Mouse (Mus musculus): ENCODE results near the gene Wfdc1.

Wfdc1 gene

DNA sequence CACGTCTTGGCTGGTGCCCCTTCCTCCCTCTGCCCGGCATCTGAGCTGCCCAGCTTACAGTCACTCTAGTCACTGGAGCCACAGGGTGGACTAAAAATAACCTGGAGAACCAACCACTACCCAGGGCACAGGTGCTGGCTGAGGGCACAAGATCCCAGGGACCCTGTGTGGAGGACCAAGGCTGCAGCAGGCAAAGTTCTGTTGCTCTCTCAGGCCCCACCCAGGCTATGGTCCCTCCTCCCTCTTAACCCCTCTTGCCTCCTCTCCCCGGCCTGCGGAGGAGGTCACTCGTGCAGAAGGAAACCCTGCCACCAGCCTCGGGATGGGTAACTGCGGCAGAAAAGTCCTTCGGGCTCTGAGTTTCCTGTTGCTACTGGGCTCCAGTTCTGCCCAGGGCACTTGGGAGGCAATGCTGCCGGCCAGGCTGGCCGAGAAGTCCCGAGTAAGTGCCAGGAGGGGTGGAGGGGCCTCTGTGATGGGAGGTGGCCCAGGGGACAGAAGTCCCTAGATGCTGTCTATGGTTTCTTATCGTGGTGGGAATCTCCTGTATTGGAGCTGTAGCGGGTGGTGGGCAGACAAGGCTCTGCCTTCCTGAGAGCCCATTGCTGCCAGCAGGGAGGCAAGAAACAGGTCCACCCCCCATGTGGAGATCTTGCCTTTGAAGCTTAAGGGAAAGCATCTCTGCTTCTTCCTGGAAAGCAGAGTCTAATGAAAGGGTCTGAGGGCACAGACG is at the start of gene Wfdc1:
TSS of gene Wfdc1 (plus strand) at position 147 of the 733 bp plus-strand sequence.
- in situ Hi-C loops (cut with MseI, MboI) = no loop called here

GRCm38 (mm10) chr8:119616811-119617210 is 49.4 kb upstream of the Wfdc1 start:
- in situ Hi-C loops (cut with MseI, MboI) = no loop called here

DNA sequence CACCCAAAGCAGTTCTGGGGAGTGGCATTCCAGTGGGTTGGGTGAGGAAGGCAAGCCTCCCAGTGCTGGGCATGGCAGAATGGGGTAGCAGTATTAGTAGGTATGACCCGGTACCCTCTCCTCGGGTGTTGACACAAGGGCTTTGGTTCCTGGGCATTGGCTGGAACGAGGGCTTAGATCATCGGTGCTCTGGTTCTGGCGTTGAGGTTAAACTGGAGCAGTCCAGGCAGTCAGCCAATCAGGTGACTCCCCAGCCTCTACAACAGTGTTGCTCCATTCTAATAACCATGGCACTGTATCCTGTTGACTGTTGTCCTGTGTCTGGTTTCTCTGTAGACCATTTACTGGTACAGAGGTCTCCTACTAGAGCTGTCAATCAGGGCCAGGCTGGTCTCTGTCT is 48.6 kb upstream of the Wfdc1 start:
- in situ Hi-C loops (cut with MseI, MboI) = no loop called here

DNA sequence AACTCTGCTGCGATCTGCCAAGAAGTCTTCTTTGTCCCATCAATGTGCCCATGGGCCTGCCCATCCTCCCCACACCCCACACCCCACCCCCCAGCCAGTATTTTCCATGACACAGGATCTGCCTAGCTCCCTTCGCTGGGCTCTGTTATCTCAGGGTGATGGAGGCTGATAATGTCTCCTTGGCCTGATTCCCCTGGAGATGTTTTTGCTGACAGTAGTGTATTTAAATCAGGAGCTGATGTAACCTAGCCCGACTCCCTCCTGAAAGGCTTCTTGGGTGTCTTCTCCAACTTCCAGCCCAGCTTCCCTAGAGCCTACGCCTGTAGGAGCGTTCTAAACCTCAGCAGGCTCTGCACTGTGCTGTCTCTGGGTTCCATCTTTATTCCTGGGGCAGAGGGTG is 47.3 kb upstream of the Wfdc1 start:
- in situ Hi-C loops (cut with MseI, MboI) = no loop called here

GRCm38 (mm10) chr8:119620116-119620840 is 45.9 kb upstream of the Wfdc1 start:
- in situ Hi-C loops (cut with MseI, MboI) = no loop called here

DNA sequence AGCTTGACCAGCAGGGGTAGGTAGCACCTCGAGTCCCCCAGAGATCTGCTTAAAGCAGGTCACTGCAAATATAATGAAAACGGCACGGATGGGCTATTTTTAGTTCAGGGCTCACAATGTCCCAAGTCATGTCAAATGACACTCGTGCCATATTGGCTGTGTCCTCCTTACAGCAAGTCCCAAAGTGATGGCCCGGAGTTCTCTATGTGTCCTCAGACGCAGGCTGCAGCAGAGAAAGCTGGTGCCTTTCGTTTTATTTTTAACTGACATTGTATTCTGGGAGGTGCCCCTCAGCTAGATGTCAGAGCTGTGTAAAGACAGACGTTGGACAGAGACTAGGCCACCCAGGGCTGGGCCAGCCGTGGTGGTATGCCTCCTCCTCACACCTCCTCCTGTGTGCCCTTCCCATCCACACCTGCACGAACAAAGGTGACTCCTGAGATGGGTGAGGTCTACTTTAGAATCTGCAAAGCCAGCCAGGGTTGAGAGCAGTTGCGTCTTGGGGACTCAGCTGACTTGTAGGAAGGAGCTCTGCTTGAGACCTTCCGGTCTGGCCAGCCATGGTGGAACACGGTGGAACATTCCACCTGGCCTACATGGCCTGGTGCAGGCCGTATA is 45.2 kb upstream of the Wfdc1 start:
- in situ Hi-C loops (cut with MseI, MboI) = no loop called here

DNA sequence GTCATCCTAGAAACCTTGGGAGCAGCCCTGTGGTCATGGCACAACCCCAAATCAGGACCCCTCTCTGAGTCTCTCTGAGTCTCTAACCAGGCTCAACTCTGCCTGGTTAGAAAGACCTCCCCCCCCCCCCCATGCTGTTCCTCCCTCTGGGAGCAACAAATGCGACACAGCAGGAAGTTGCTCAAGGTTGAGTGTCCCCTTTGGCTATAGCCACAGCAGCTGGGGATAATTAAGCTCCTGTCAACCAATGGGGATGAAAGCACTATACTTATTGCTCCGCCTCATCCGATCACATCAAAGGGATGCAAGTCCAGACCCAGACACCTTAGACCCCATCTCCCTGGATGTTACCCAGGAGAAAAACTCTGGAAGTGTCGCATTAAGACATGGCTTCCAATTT is 43.6 kb upstream of the Wfdc1 start:
- in situ Hi-C loops (cut with MseI, MboI) = no loop called here

DNA sequence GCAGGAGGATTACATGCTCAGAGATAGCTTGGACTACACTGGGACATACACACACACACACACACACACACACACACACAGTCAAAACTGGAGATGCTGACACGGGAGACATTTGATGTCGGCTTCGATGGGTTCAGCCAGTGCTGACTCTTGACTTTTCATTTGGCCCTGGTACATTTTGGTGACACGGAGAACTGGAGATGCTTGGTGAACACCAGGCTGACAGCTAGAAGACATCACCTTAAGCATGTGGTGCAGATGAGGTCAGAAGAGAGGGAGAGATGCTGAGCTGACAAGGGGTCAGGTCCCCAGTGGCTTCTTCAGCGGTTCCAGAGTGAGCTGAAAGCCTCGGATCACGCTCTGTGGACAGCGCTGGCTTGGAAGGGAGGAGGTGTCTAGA is 43.1 kb upstream of the Wfdc1 start:
- in situ Hi-C loops (cut with MseI, MboI) = no loop called here

GRCm38 (mm10) chr8:119623744-119624143 is 42.4 kb upstream of the Wfdc1 start:
- in situ Hi-C loops (cut with MseI, MboI) = no loop called here

DNA sequence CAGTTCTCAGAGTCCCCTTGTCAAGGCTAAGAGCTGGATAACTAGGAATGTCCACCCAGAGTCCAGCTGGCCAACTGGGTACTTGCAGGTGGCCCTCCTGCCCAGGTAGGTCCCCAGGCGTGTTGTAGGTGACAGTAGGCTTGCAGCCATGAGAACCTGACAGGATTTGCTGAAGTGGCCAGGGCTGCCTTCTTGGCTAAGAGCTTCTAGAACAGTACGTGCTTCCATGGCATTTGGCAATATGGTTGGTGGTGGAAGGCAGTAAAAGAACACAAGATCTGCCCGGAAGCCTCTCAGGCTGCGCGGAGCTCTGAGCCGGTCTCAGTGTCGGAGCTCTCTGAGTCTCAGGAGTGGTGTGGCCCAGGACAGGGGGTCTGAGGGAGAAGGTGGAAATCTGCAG is 41.2 kb upstream of the Wfdc1 start:
- in situ Hi-C loops (cut with MseI, MboI) = no loop called here

- in situ Hi-C loops (cut with MseI, MboI) = no loop called here
Measured at GRCm38 (mm10) chr8:119625788-119626187, 40.4 kb upstream of the Wfdc1 start.

- in situ Hi-C loops (cut with MseI, MboI) = no loop called here
Measured at GRCm38 (mm10) chr8:119627199-119627598, 39.0 kb upstream of the Wfdc1 start.

GRCm38 (mm10) chr8:119627613-119628359 is 38.4 kb upstream of the Wfdc1 start:
- in situ Hi-C loops (cut with MseI, MboI) = no loop called here

DNA sequence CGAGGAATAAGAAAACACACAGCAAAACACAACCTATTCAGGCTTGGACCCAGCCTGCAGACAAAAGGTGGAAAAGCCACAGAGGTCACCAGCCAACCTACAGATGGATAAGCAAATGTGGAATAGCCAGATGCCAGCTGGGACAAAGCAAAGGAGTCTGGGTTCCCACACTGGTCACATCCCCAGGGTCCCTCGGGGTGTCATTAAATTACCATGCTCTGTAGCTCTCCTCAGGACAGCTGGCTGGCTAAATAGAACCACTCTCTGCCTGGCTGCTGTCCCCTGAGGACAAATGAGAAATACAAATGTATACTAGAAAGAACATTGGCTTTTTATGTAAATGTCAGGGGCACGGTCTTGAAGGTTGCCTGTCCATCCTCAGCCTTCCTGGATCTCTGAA is 35.3 kb upstream of the Wfdc1 start:
- in situ Hi-C loops (cut with MseI, MboI) = no loop called here

DNA sequence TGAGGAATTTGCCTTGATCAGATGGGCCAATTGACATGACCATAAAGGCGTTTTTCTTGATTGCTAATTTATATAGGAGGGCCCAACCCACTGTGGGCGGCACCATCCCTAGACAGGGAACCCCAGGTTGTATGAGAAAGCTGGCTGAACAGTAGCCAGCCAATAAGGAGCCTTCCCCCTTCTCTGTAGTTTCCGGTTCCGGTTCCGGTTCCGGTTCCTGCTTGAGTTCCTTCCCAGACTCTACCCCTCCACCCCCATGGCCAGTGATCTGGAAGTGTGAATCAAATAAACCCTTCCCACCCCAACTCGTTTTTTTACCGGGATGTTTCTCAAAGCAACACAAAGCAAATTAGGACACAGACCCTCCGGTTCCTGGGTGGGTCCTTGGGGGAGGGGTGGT is 33.9 kb upstream of the Wfdc1 start:
- in situ Hi-C loops (cut with MseI, MboI) = no loop called here

DNA sequence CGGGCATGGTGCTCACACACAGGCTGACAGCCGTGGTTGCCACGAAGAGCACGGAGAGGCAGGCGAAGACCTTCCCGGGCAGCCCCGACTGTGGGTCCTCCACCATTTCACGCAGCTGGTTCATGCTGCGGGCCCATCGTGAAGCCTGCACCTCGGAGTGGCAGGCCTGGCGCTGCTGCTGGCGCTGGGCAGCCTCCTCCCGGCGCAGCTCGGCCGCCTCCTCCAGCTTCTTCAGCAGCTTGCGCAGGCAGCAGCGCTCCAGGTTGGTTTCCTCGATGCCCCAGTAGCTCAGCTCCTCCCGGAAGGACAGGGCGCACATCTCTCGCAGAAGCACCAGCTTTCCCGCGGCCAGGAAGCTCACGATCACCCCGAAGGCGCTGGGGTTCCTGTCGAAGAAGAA is 33.3 kb upstream of the Wfdc1 start:
- in situ Hi-C loops (cut with MseI, MboI) = no loop called here

DNA sequence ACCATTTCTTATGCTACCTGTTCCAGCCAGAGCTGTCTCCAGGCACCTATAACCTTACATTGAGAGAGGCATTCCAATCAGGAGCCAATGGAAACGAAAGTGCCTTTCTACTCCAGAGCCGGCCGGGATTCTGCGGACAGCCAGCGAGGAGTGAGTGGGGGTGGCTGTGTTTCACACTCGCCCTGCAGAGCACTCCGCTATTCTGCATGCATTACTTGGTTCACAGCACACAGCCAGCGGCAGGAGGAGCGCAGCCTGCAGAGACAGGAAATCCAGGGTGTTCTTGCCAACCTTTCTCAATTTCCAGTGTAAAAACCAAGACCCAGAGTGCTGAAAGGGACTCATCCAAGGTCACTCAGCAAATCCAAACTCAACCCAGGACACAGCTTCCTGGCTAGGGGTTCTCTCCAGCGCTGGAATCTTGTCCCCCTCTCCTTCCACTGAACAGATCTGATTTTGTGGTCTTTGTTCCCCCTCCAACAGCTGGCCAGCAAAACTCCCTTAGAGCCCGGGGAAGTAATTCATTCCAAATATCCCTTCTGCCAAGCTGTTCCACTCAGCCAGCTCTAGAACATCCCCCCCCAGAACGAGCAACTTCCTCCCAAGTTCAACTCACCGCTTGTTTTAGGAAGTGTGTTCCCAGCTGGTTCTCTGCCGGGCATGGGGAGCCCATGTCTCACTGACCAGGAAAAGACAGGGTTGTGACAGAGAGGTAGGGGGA is 31.4 kb upstream of the Wfdc1 start:
- in situ Hi-C loops (cut with MseI, MboI) = no loop called here

DNA sequence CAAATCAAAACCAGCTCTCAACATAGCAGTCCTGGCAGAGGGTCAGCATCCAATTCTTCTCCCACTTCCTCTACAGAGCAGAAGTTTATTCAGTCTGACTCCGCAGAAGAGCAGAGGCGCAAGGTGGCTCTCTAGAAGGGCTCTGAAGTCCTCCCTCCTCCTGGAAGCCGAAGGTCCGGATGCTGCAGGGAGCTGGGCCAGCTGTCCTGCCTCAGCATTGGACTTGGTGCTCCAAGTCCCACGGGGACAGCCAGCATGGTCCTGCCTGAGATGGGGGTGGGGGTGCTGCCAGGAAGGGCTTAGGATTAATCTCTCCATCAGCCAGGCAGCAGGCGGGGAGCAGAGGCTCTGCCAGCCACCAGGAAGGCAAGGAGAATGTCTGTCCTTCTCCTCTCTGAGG is 30.8 kb upstream of the Wfdc1 start, which contains the start of gene Kcng4:
TSS of gene Kcng4 (minus strand) at position 303 of the 400 bp plus-strand sequence.
- in situ Hi-C loops (cut with MseI, MboI) = no loop called here

DNA sequence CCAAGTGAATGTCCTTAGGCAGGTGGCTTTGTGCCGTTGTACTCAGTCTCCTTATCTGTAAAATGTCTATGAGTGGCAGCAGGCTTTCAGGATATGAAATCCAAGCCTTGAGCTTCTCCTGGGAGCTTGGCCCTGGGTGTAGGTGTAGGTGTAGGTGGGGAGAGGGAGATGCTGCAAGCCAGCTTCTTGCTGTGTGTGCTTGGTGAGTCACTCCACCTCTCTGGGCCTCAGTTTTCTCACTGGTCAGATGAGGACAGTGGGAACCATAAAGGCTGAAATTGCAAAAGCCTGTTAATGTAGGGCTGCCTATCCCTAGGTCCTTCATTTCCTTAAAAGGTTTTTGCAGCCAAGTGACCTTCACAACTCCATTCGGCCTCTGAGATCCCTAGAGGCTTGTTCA is 30.2 kb upstream of the Wfdc1 start:
- in situ Hi-C loops (cut with MseI, MboI) = no loop called here

GRCm38 (mm10) chr8:119636766-119637165 is 29.4 kb upstream of the Wfdc1 start:
- in situ Hi-C loops (cut with MseI, MboI) = no loop called here

- in situ Hi-C loops (cut with MseI, MboI) = no loop called here
Measured at GRCm38 (mm10) chr8:119637381-119637780, 28.8 kb upstream of the Wfdc1 start.

All from mouse trophoblast stem cell (cell line).